Mouse (Mus musculus): Measurements from ENCODE around the gene Serpina1e. TPM values are rescaled to one million over a fixed set of nuclear protein-coding genes. Genes with fewer than 3 reads are reported as not detected.
A peak's percentile ranks its signal among the peaks of the same experiment; 100 is the strongest.
"Not testable (repeated sequence)": the region's sequence is repeated elsewhere in the genome, so short reads cannot be mapped to it uniquely, and the experiment has no call there.

Serpina1e gene
- total RNA-seq, 4 experiments from 2014 or later = 0.19 to 0.44 (median 0.36) TPM

GRCm38 (mm10) chr12:103963288-103963687 lies 4.5 kb upstream of the Serpina1e start:
- DNase-seq (ENCODE audit: low spot score) = no peak

GRCm38 (mm10) chr12:103962860-103963259 lies 4.1 kb upstream of the Serpina1e start:
- DNase-seq (ENCODE audit: low spot score) = no peak

- no peak for DNase-seq (ENCODE audit: low spot score)
Observed at GRCm38 (mm10) chr12:103962337-103962736, 3.6 kb upstream of the Serpina1e start.

GRCm38 (mm10) chr12:103961716-103962115 lies 2.9 kb upstream of the Serpina1e start:
- DNase-seq (ENCODE audit: low spot score) = no peak

- not testable (repeated sequence) for DNase-seq (ENCODE audit: low spot score)
Observed at GRCm38 (mm10) chr12:103956555-103956954, 2.2 kb downstream of the Serpina1e start.

- not testable (repeated sequence) for DNase-seq (ENCODE audit: low spot score)
Observed at GRCm38 (mm10) chr12:103952972-103953371, 5.8 kb downstream of the Serpina1e start.

GRCm38 (mm10) chr12:103946243-103946642 lies 12.5 kb downstream of the Serpina1e start:
- DNase-seq (ENCODE audit: low spot score) = no peak

GRCm38 (mm10) chr12:103909181-103909580 lies 49.6 kb downstream of the Serpina1e start:
- not testable (repeated sequence) for DNase-seq (ENCODE audit: low spot score)

GRCm38 (mm10) chr12:103907746-103908145 lies 51.0 kb downstream of the Serpina1e start:
- DNase-seq (ENCODE audit: low spot score) = not testable (repeated sequence)

GRCm38 (mm10) chr12:103904837-103905340 lies 53.9 kb downstream of the Serpina1e start, which contains the start of gene Serpina1c:
Serpina1c (minus strand) TSS chr12:103904887.
- not testable (repeated sequence) for DNase-seq (ENCODE audit: low spot score)

- DNase-seq (ENCODE audit: low spot score) = peak; percentile 2
Observed at GRCm38 (mm10) chr12:103901929-103902328, 56.8 kb downstream of the Serpina1e start.

Other genes with a start within 250 kb of the Serpina1e start
- gene Serpina1d, start 185.4 kb downstream of the Serpina1e start, total RNA-seq (2022) = under 1 TPM in 3 of 4 experiments, not detected in 1; 0.52 to 0.95 (median 0.53) TPM
- 1 to 10 TPM in 1 of 4 experiments, under 1 TPM in 2, not detected in 1; 0.47 to 6.7 (median 0.88) TPM for gene Serpina1b, start 128.6 kb downstream of the Serpina1e start, total RNA-seq (2022)
- gene Serpina1a, start 95.4 kb downstream of the Serpina1e start, total RNA-seq (2022) = under 1 TPM in 1 of 4 experiments, not detected in 3; 0.17 TPM
- under 1 TPM in 1 of 4 experiments, not detected in 3; 0.52 TPM for gene Serpina1c, start 54.1 kb downstream of the Serpina1e start, total RNA-seq (2022)
- under 1 TPM in 1 of 4 experiments, not detected in 3; 0.32 TPM for gene Serpina11, start 31.0 kb upstream of the Serpina1e start, total RNA-seq (2022)
- under 1 TPM in 3 of 4 experiments, not detected in 1; 0.08 to 0.11 (median 0.09) TPM for gene Serpina9, start 54.8 kb upstream of the Serpina1e start, total RNA-seq (2022)
- not detected for gene Serpina12, start 85.5 kb upstream of the Serpina1e start, total RNA-seq (2022)
- gene Serpina5, start 142.1 kb upstream of the Serpina1e start, total RNA-seq (2022) = not detected
- not detected for gene Serpina3a, start 153.7 kb upstream of the Serpina1e start, total RNA-seq (2022)
- not detected for gene Serpina3b, start 169.0 kb upstream of the Serpina1e start, total RNA-seq (2022)
- gene Serpina3c, start 194.9 kb upstream of the Serpina1e start, total RNA-seq (2022) = under 1 TPM; 0.41 to 0.63 (median 0.58) TPM

Measured in heart, adult 8-10 months (tissue).